Mouse (Mus musculus): ENCODE data around the gene A730046J19Rik.

DNA sequence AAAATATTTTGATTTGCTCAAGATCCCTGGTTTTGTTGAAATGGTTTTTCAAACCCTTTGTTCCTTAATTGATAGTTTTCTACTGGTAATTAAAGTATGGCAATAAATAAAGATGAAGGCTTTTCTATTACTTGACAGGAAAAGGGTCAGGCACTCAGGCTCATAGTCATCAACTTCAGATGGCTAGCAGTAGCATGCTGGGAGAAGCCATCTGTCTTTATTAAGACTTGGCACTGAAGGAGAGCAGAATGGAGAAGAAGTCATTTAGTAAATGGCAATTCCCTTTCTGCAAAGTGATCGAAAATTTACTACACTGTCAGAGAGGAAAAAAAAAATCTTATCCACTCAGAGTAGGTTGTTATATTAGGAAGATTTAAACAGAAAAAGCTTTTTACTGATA, 17.2 kb upstream of the A730046J19Rik start:
- TF ChIP-seq POLR2A (IDR thresholded peaks at IDR 0.05; ENCODE audit: extremely low read depth, insufficient read depth, low read length) = no peak
- no peak for TF ChIP-seq CTCF (IDR thresholded peaks at IDR 0.05; ENCODE audit: low read depth, low read length)
